Mouse (Mus musculus) midbrain, embryonic 14.5 days (tissue): ENCODE measurements at regions not wholly inside any gene's neighbourhood (a gene's known extent, or its start where the extent isn't known, plus 50 kb on each side); places are given as distances from the start of the nearest gene placed in this dataset.

Experiments
- ATAC-seq: fragments of 200-750 bp; cut with Nextera tagmentation; 2 replicates; pipeline ENCODE4 v1.8.0; 2017; ENCODE audit warnings: moderate number of reproducible peaks, moderate library complexity; ENCODE audit not compliant: low FRiP score, low TSS enrichment
- DNase-seq: peaks from one replicate; pipeline ENCODE4 v3.0.0-alpha.2; 2015
- H3K27ac ChIP-seq: fragments of 300-500 bp; sonication (generic); replicated peaks from 2 replicates; pipeline ENCODE4 v1.5.1; 2014; ENCODE audit warnings: mild to moderate bottlenecking, low read depth, low read length, moderate library complexity
- H3K27me3 ChIP-seq: fragments of 300-500 bp; sonication (generic); 2 replicates; pipeline ENCODE4 v1.6.1; 2014; ENCODE audit warnings: low read length, control low read depth, mixed read lengths; ENCODE audit not compliant: control insufficient read depth, insufficient read depth
- H3K36me3 ChIP-seq: fragments of 300-500 bp; sonication (generic); 2 replicates; pipeline ENCODE4 v1.6.1; 2014; ENCODE audit warnings: low read length, control low read depth; ENCODE audit not compliant: control insufficient read depth, insufficient read depth
- H3K4me1 ChIP-seq: fragments of 300-500 bp; sonication (generic); 2 replicates; pipeline ENCODE4 v1.6.1; 2014; ENCODE audit warnings: mild to moderate bottlenecking, antibody characterized with exemption, low read length, control low read depth; ENCODE audit not compliant: control insufficient read depth, insufficient read depth
- H3K4me2 ChIP-seq: fragments of 300-500 bp; sonication (generic); 2 replicates; pipeline ENCODE4 v1.6.1; 2014; ENCODE audit warnings: mild to moderate bottlenecking, low read length, moderate library complexity
- H3K4me3 ChIP-seq: fragments of 300-500 bp; sonication (generic); replicated peaks from 2 replicates; pipeline ENCODE4 v1.5.1; 2014; ENCODE audit warnings: low read depth, low read length
- H3K9ac ChIP-seq: fragments of 300-500 bp; sonication (generic); replicated peaks from 2 replicates; pipeline ENCODE4 v1.6.1; 2014; ENCODE audit warnings: mild to moderate bottlenecking, low read length, moderate library complexity
- H3K9me3 ChIP-seq: fragments of 300-500 bp; sonication (generic); 2 replicates; pipeline ENCODE4 v1.6.1; 2016; ENCODE audit warnings: low read length, control low read depth, mixed read lengths; ENCODE audit not compliant: control insufficient read depth
- WGBS: fragments of 180-500 bp; shearing (Covaris S2); extraction: QIAGEN DNeasy Blood & Tissue Kit; methylation state at CpG from one replicate; pipeline ENCODE4 v1.1.7; 2014; 5-methylcytosine and 5-hydroxymethylcytosine counted together

GRCm38 (mm10) chr1:144452141-144452540 is 115.3 kb downstream of the Rgs21 start:
- Histone ChIP-seq H3K4me1 (no peaks in the 10 kb centered on the region), H3K4me2 (no peak overlapping the region), H3K9ac (no peak overlapping the region), H3K27me3 (no peaks in the 10 kb centered on the region), H3K9me3 (no peaks in the 10 kb centered on the region), H3K4me3 (no peak overlapping the region), H3K36me3 (no peaks in the 10 kb centered on the region), H3K27ac (no peak overlapping the region)
- no peak for ATAC-seq
- 76% methylated on average over 1 of the region's 1 CpGs for WGBS
- no peak for DNase-seq

GRCm38 (mm10) chr1:144451731-144452130 is 115.7 kb downstream of the Rgs21 start:
- H3K27me3 ChIP-seq, result no peaks in the 10 kb centered on the region
- no peak overlapping the region for H3K4me2 ChIP-seq
- no peak overlapping the region for H3K9ac ChIP-seq
- H3K4me3 ChIP-seq, result no peak overlapping the region
- DNase-seq, result no peak
- WGBS, result 82% methylated on average over 1 of the region's 1 CpGs
- H3K4me1 ChIP-seq, result no peaks in the 10 kb centered on the region
- no peaks in the 10 kb centered on the region for H3K36me3 ChIP-seq
- no peak overlapping the region for H3K27ac ChIP-seq
- no peaks in the 10 kb centered on the region for H3K9me3 ChIP-seq
- no peak for ATAC-seq

GRCm38 (mm10) chr1:144436617-144437016 is 130.8 kb downstream of the Rgs21 start:
- H3K9ac ChIP-seq, result no peak overlapping the region
- H3K4me3 ChIP-seq, result no peak overlapping the region
- H3K27ac ChIP-seq, result no peak overlapping the region
- H3K9me3 ChIP-seq, result no peaks in the 10 kb centered on the region
- WGBS, result 75% methylated on average over 2 of the region's 2 CpGs
- no peaks in the 10 kb centered on the region for H3K27me3 ChIP-seq
- H3K4me1 ChIP-seq, result no peaks in the 10 kb centered on the region
- H3K36me3 ChIP-seq, result no peaks in the 10 kb centered on the region
- DNase-seq (no peak), ATAC-seq (no peak)
- no peak overlapping the region for H3K4me2 ChIP-seq

- Histone ChIP-seq H3K4me1 (no peaks in the 10 kb centered on the region), H3K4me3 (no peak overlapping the region), H3K9me3 (no peaks in the 10 kb centered on the region), H3K9ac (no peak overlapping the region), H3K27me3 (no peaks in the 10 kb centered on the region), H3K27ac (no peak overlapping the region), H3K4me2 (no peak overlapping the region), H3K36me3 (no peaks in the 10 kb centered on the region)
- DNase-seq (no peak), ATAC-seq (no peak)
- 93% methylated on average over 2 of the region's 2 CpGs for WGBS
Observed at GRCm38 (mm10) chr1:144432816-144433215, 134.7 kb downstream of the Rgs21 start.

GRCm38 (mm10) chr1:144431535-144432276 is 135.8 kb downstream of the Rgs21 start:
- H3K27me3 ChIP-seq, result no peaks in the 10 kb centered on the region
- no peak overlapping the region for H3K4me2 ChIP-seq
- 86% methylated on average over 5 of the region's 5 CpGs for WGBS
- H3K36me3 ChIP-seq, result no peaks in the 10 kb centered on the region
- H3K4me3 ChIP-seq, result no peak overlapping the region
- H3K4me1 ChIP-seq, result no peaks in the 10 kb centered on the region
- no peak overlapping the region for H3K27ac ChIP-seq
- DNase-seq (peak; percentile 80), ATAC-seq (peak; percentile 69; the same call in 1 of the 2 replicates)
- no peak overlapping the region for H3K9ac ChIP-seq
- no peaks in the 10 kb centered on the region for H3K9me3 ChIP-seq

GRCm38 (mm10) chr1:144421374-144421773 is 146.1 kb downstream of the Rgs21 start:
- H3K4me1 ChIP-seq, result no peaks in the 10 kb centered on the region
- WGBS, result 70% methylated on average over 2 of the region's 2 CpGs
- H3K27me3 ChIP-seq, result no peaks in the 10 kb centered on the region
- H3K9me3 ChIP-seq, result no peaks in the 10 kb centered on the region
- no peak overlapping the region for H3K4me3 ChIP-seq
- DNase-seq (no peak), ATAC-seq (no peak)
- H3K4me2 ChIP-seq, result no peak overlapping the region
- no peaks in the 10 kb centered on the region for H3K36me3 ChIP-seq
- H3K9ac ChIP-seq, result no peak overlapping the region
- H3K27ac ChIP-seq, result no peak overlapping the region

- Histone ChIP-seq H3K4me2 (no peak overlapping the region), H3K4me3 (no peak overlapping the region), H3K4me1 (no peaks in the 10 kb centered on the region), H3K36me3 (no peaks in the 10 kb centered on the region), H3K27me3 (no peaks in the 10 kb centered on the region), H3K27ac (no peak overlapping the region), H3K9ac (no peak overlapping the region; the same call in 1 of the 2 replicates), H3K9me3 (no peaks in the 10 kb centered on the region)
- 31% methylated on average over 15 of the region's 15 CpGs for WGBS
- ATAC-seq (peak; percentile 86), DNase-seq (peak; percentile 92)
Observed at GRCm38 (mm10) chr1:144406387-144407383, 157.6 kb upstream of the Rgs1 start.

- H3K9me3 ChIP-seq, result no peaks in the 10 kb centered on the region
- H3K4me2 ChIP-seq, result no peak overlapping the region
- H3K27me3 ChIP-seq, result no peaks in the 10 kb centered on the region
- no peak overlapping the region for H3K27ac ChIP-seq
- no peak overlapping the region for H3K9ac ChIP-seq
- H3K4me3 ChIP-seq, result no peak overlapping the region
- no peak for ATAC-seq
- no peaks in the 10 kb centered on the region for H3K4me1 ChIP-seq
- H3K36me3 ChIP-seq, result no peaks in the 10 kb centered on the region
- no peak for DNase-seq
Observed at GRCm38 (mm10) chr1:144405724-144406123, 156.7 kb upstream of the Rgs1 start.
